Mouse (Mus musculus): ENCODE results near the gene Wdr5b. TPM values are rescaled to one million over a fixed set of nuclear protein-coding genes. Genes with fewer than 3 reads are reported as not detected.
"Not testable (repeated sequence)": the region's sequence is repeated elsewhere in the genome, so short reads cannot be mapped to it uniquely, and the experiment has no call there.

The Wdr5b gene
- polyA plus RNA-seq, 1 experiment from 2014 or later, result 6.0 TPM

- Histone ChIP-seq H3K9me3 (replicated peaks) (no peaks in the 10 kb centered on the region), H3K27me3 (no peaks in the 10 kb centered on the region), H3K4me1 (replicated peaks) (peaks cover 44% of the 10 kb centered on the region), H3K9ac (no peak overlapping the region), H3K4me2 (no peak overlapping the region), H3K27ac (peak overlapping the region; percentile 82), H3K4me3 (no peak overlapping the region), H3K36me3 (peaks cover 32% of the 10 kb centered on the region)
- 38% methylated on average over 6 of the region's 6 CpGs for WGBS
- ATAC-seq (replicated peaks; ENCODE audit: insufficient number of reproducible peaks, insufficient read depth, low FRiP score, low read depth), result peak; percentile 68
Measured at GRCm38 (mm10) chr16:36053524-36054275, 12.7 kb downstream of the Wdr5b start.

- no peak for ATAC-seq (replicated peaks; ENCODE audit: insufficient number of reproducible peaks, insufficient read depth, low FRiP score, low read depth)
- Histone ChIP-seq H3K27me3 (no peaks in the 10 kb centered on the region), H3K4me1 (replicated peaks) (peaks cover 53% of the 10 kb centered on the region), H3K27ac (peak overlapping the region; percentile 61; the same call in 1 of the 2 replicates), H3K9me3 (replicated peaks) (no peaks in the 10 kb centered on the region), H3K36me3 (peaks cover 20% of the 10 kb centered on the region), H3K4me2 (no peak overlapping the region), H3K4me3 (no peak overlapping the region), H3K9ac (no peak overlapping the region)
- WGBS, result 91% methylated on average over 8 of the region's 8 CpGs
Measured at GRCm38 (mm10) chr16:36054920-36055319, 13.9 kb downstream of the Wdr5b start.

- Histone ChIP-seq H3K9ac (no peak overlapping the region), H3K4me1 (replicated peaks) (peaks cover 58% of the 10 kb centered on the region), H3K27me3 (no peaks in the 10 kb centered on the region), H3K9me3 (replicated peaks) (no peaks in the 10 kb centered on the region), H3K4me3 (no peak overlapping the region), H3K27ac (peak overlapping the region; percentile 4; the same call in 1 of the 2 replicates), H3K4me2 (no peak overlapping the region), H3K36me3 (peaks cover 6% of the 10 kb centered on the region)
- no peak for ATAC-seq (replicated peaks; ENCODE audit: insufficient number of reproducible peaks, insufficient read depth, low FRiP score, low read depth)
- 75% methylated on average over 11 of the region's 11 CpGs for WGBS
Measured at GRCm38 (mm10) chr16:36056416-36056815, 15.4 kb downstream of the Wdr5b start.

- Histone ChIP-seq H3K27me3 (no peaks in the 10 kb centered on the region), H3K36me3 (no peaks in the 10 kb centered on the region), H3K27ac (no peak overlapping the region; the same call in 1 of the 2 replicates), H3K4me2 (no peak overlapping the region), H3K9ac (no peak overlapping the region), H3K4me3 (no peak overlapping the region), H3K9me3 (replicated peaks) (no peaks in the 10 kb centered on the region), H3K4me1 (replicated peaks) (peaks cover 64% of the 10 kb centered on the region)
- no peak for ATAC-seq (replicated peaks; ENCODE audit: insufficient number of reproducible peaks, insufficient read depth, low FRiP score, low read depth)
- 45% methylated on average over 8 of the region's 8 CpGs for WGBS
Measured at GRCm38 (mm10) chr16:36057933-36058475, 17.0 kb downstream of the Wdr5b start.

- H3K9me3 ChIP-seq (replicated peaks); H3K4me3 ChIP-seq; H3K27me3 ChIP-seq; H3K36me3 ChIP-seq; ATAC-seq (replicated peaks; ENCODE audit: insufficient number of reproducible peaks, insufficient read depth, low FRiP score, low read depth); H3K4me2 ChIP-seq; H3K9ac ChIP-seq: not testable (repeated sequence)
- Histone ChIP-seq H3K4me1 (replicated peaks) (peaks cover 62% of the 10 kb centered on the region), H3K27ac (0 out of 2 replicates have a peak overlapping the region, but pooled peaks have one; percentile 26)
- WGBS, result 79% methylated on average over 1 of the region's 1 CpGs
Measured at GRCm38 (mm10) chr16:36062534-36062933, 21.5 kb downstream of the Wdr5b start.

- H3K36me3 ChIP-seq, result no peaks in the 10 kb centered on the region
- no peak overlapping the region for H3K4me3 ChIP-seq
- H3K4me1 ChIP-seq (replicated peaks), result peaks cover 65% of the 10 kb centered on the region
- H3K27me3 ChIP-seq, result no peaks in the 10 kb centered on the region
- H3K9ac ChIP-seq, result no peak overlapping the region
- no peaks in the 10 kb centered on the region for H3K9me3 ChIP-seq (replicated peaks)
- H3K4me2 ChIP-seq, result no peak overlapping the region
- WGBS, result 68% methylated on average over 2 of the region's 2 CpGs
- no peak for ATAC-seq (replicated peaks; ENCODE audit: insufficient number of reproducible peaks, insufficient read depth, low FRiP score, low read depth)
- H3K27ac ChIP-seq, result peak overlapping the region; percentile 76
Measured at GRCm38 (mm10) chr16:36063315-36063714, 22.3 kb downstream of the Wdr5b start.

- no peak overlapping the region for H3K9ac ChIP-seq
- peak overlapping the region; percentile 31; the same call in 1 of the 2 replicates for H3K4me2 ChIP-seq
- peak; percentile 62; the same call in 1 of the 2 replicates for ATAC-seq (replicated peaks; ENCODE audit: insufficient number of reproducible peaks, insufficient read depth, low FRiP score, low read depth)
- H3K9me3 ChIP-seq (replicated peaks), result no peaks in the 10 kb centered on the region
- no peak overlapping the region for H3K4me3 ChIP-seq
- H3K27ac ChIP-seq, result peak overlapping the region; percentile 76
- H3K4me1 ChIP-seq (replicated peaks), result peaks cover 67% of the 10 kb centered on the region
- no peaks in the 10 kb centered on the region for H3K27me3 ChIP-seq
- WGBS, result 50% methylated on average over 5 of the region's 5 CpGs
- H3K36me3 ChIP-seq, result no peaks in the 10 kb centered on the region
Measured at GRCm38 (mm10) chr16:36064904-36065303, 23.9 kb downstream of the Wdr5b start.

GRCm38 (mm10) chr16:36067694-36068093 is 26.7 kb downstream of the Wdr5b start:
- Histone ChIP-seq H3K4me2 (peak overlapping the region; percentile 80; the same call in 1 of the 2 replicates), H3K9ac (0 out of 2 replicates have a peak overlapping the region, but pooled peaks have one; percentile 15)

GRCm38 (mm10) chr16:36068356-36068755 is 27.4 kb downstream of the Wdr5b start:
- Histone ChIP-seq H3K36me3 (no peaks in the 10 kb centered on the region), H3K27ac (peak overlapping the region; percentile 50), H3K9ac (0 out of 2 replicates have a peak overlapping the region, but pooled peaks have one; percentile 15), H3K4me2 (peak overlapping the region; percentile 80), H3K9me3 (replicated peaks) (no peaks in the 10 kb centered on the region), H3K4me3 (peak overlapping the region; percentile 96), H3K4me1 (replicated peaks) (peaks cover 53% of the 10 kb centered on the region), H3K27me3 (no peaks in the 10 kb centered on the region)
- WGBS, result 45% methylated on average over 3 of the region's 3 CpGs
- no peak for ATAC-seq (replicated peaks; ENCODE audit: insufficient number of reproducible peaks, insufficient read depth, low FRiP score, low read depth)

More at GRCm38 (mm10) chr16:36067694-36068093, 26.7 kb downstream of the Wdr5b start:
- ATAC-seq (replicated peaks; ENCODE audit: insufficient number of reproducible peaks, insufficient read depth, low FRiP score, low read depth), result no peak
- no peak overlapping the region for H3K4me3 ChIP-seq
- peaks cover 60% of the 10 kb centered on the region for H3K4me1 ChIP-seq (replicated peaks)
- no peaks in the 10 kb centered on the region for H3K36me3 ChIP-seq
- H3K27ac ChIP-seq, result peak overlapping the region; percentile 50
- no peaks in the 10 kb centered on the region for H3K27me3 ChIP-seq
- 48% methylated on average over 2 of the region's 2 CpGs for WGBS
- no peaks in the 10 kb centered on the region for H3K9me3 ChIP-seq (replicated peaks)

GRCm38 (mm10) chr16:36069819-36070575 is 29.0 kb downstream of the Wdr5b start:
- ATAC-seq (replicated peaks; ENCODE audit: insufficient number of reproducible peaks, insufficient read depth, low FRiP score, low read depth), result no peak
- WGBS, result 19% methylated on average over 9 of the region's 9 CpGs
- Histone ChIP-seq H3K9ac (peak overlapping the region; percentile 93), H3K27me3 (no peaks in the 10 kb centered on the region), H3K4me3 (peak overlapping the region; percentile 96), H3K4me2 (peak overlapping the region; percentile 80), H3K36me3 (no peaks in the 10 kb centered on the region), H3K27ac (peak overlapping the region; percentile 100), H3K4me1 (replicated peaks) (peaks cover 42% of the 10 kb centered on the region), H3K9me3 (replicated peaks) (no peaks in the 10 kb centered on the region)

GRCm38 (mm10) chr16:36071071-36071449 is 30.1 kb downstream of the Wdr5b start:
- H3K4me1 ChIP-seq (replicated peaks), result peaks cover 34% of the 10 kb centered on the region
- peak overlapping the region; percentile 100 for H3K27ac ChIP-seq
- H3K9ac ChIP-seq, result peak overlapping the region; percentile 93
- H3K27me3 ChIP-seq, result no peaks in the 10 kb centered on the region
- H3K9me3 ChIP-seq (replicated peaks), result no peaks in the 10 kb centered on the region
- H3K4me3 ChIP-seq, result peak overlapping the region; percentile 96
- no peak for ATAC-seq (replicated peaks; ENCODE audit: insufficient number of reproducible peaks, insufficient read depth, low FRiP score, low read depth)
- WGBS, result 0% methylated on average over 16 of the region's 16 CpGs
- H3K36me3 ChIP-seq, result no peaks in the 10 kb centered on the region
- peak overlapping the region; percentile 80 for H3K4me2 ChIP-seq

All from heart, embryonic 15.5 days (tissue).